Mouse (Mus musculus) megakaryocyte-erythroid progenitor cell, adult 5-6 weeks (primary cell): ENCODE results near the gene Grk2. TPM values are rescaled to one million over a fixed set of nuclear protein-coding genes. Genes with fewer than 3 reads are reported as not detected.

Source experiments
- ATAC-seq: replicated peaks from 2 replicates; pipeline ENCODE4 v1.8.0; 2016; ENCODE audit warnings: mild to moderate bottlenecking, inconsistent platforms; ENCODE audit not compliant: severe bottlenecking, poor library complexity, low FRiP score, low TSS enrichment
- total RNA-seq, 2 experiments: library from RNA; stranded (forward) in 1 of 2; stranded (reverse) in 1 of 2; fragments of 200-1000, 215-1000 nt in 1 of 2; fragments of >200 nt in 1 of 2; fragmentation: Nextera tagmentation in 1 of 2; gene quantifications; 2 replicates each; pipeline ENCODE4 v1.2.3; 2014 to 2017

Gene Grk2
- total RNA-seq (2014; fragmentation: Nextera tagmentation) (103 and 118 TPM in 2 replicates), total RNA-seq (2017) (81.8 and 93.1 TPM in 2 replicates)

- peak; percentile 17; the same call in 1 of the 2 replicates for ATAC-seq
Measured at GRCm38 (mm10) chr19:4306190-4306577, at the start of gene Grk2. Grk2 (minus strand) TSS chr19:4306222.

GRCm38 (mm10) chr19:4349455-4349854, 43.4 kb upstream of the Grk2 start:
- ATAC-seq, result no peak

- peak; percentile 61 for ATAC-seq
Measured at GRCm38 (mm10) chr19:4346479-4346878, 40.5 kb upstream of the Grk2 start.

- peak; percentile 69 for ATAC-seq
Measured at GRCm38 (mm10) chr19:4338162-4338561, 32.1 kb upstream of the Grk2 start.

GRCm38 (mm10) chr19:4333791-4334190, 27.8 kb upstream of the Grk2 start:
- peak; percentile 98 for ATAC-seq

GRCm38 (mm10) chr19:4333100-4333775, 27.2 kb upstream of the Grk2 start:
- ATAC-seq, result peak; percentile 27; the same call in 1 of the 2 replicates

- peak; percentile 18; the same call in 1 of the 2 replicates for ATAC-seq
Measured at GRCm38 (mm10) chr19:4332653-4333052, 26.6 kb upstream of the Grk2 start.

GRCm38 (mm10) chr19:4331273-4331672, 25.3 kb upstream of the Grk2 start:
- no peak for ATAC-seq

GRCm38 (mm10) chr19:4330603-4331002, 24.6 kb upstream of the Grk2 start:
- ATAC-seq, result no peak

- no peak for ATAC-seq
Measured at GRCm38 (mm10) chr19:4328737-4329304, 22.8 kb upstream of the Grk2 start.

GRCm38 (mm10) chr19:4326881-4327280, 20.9 kb upstream of the Grk2 start:
- ATAC-seq, result no peak

- no peak for ATAC-seq
Measured at GRCm38 (mm10) chr19:4326106-4326505, 20.1 kb upstream of the Grk2 start.

- ATAC-seq, result no peak
Measured at GRCm38 (mm10) chr19:4322134-4322533, 16.1 kb upstream of the Grk2 start.

- no peak for ATAC-seq
Measured at GRCm38 (mm10) chr19:4321622-4322021, 15.6 kb upstream of the Grk2 start.

GRCm38 (mm10) chr19:4319272-4319671, 13.2 kb upstream of the Grk2 start:
- no peak for ATAC-seq

GRCm38 (mm10) chr19:4317181-4317580, 11.2 kb upstream of the Grk2 start:
- no peak for ATAC-seq

GRCm38 (mm10) chr19:4315223-4315944, 9.4 kb upstream of the Grk2 start:
- ATAC-seq, result peak; percentile 46

- ATAC-seq, result peak; percentile 53; the same call in 1 of the 2 replicates
Measured at GRCm38 (mm10) chr19:4309776-4310185, 3.8 kb upstream of the Grk2 start.

- no peak for ATAC-seq
Measured at GRCm38 (mm10) chr19:4309302-4309701, 3.3 kb upstream of the Grk2 start.

GRCm38 (mm10) chr19:4305491-4306189, 382 bp downstream of the Grk2 start:
- no peak for ATAC-seq
